Mouse (Mus musculus) c-Kit-positive CD71-positive TER-119-negative erythroid progenitor cells, embryonic 14.5 days (primary cell): ENCODE results near the gene Gpr143.
"Not testable (repeated sequence)": the region's sequence is repeated elsewhere in the genome, so short reads cannot be mapped to it uniquely, and the experiment has no call there.

ENCODE experiments used
- DNase-seq: peaks from one replicate; pipeline ENCODE4 v3.0.0-alpha.2; 2013; ENCODE audit warnings: low read depth

The Gpr143 gene

GRCm38 (mm10) chrX:152781720-152782403 is at the start of gene Gpr143:
Gpr143 (plus strand) TSS chrX:152781921.
- DNase-seq: no peak

- no peak for DNase-seq
Measured at GRCm38 (mm10) chrX:152735283-152735682, 46.4 kb upstream of the Gpr143 start.

- DNase-seq: no peak
Measured at GRCm38 (mm10) chrX:152738191-152738590, 43.5 kb upstream of the Gpr143 start.

- DNase-seq: no peak
Measured at GRCm38 (mm10) chrX:152738759-152739368, 42.9 kb upstream of the Gpr143 start.

- DNase-seq: no peak
Measured at GRCm38 (mm10) chrX:152743642-152744041, 38.1 kb upstream of the Gpr143 start.

- DNase-seq: no peak
Measured at GRCm38 (mm10) chrX:152745925-152746324, 35.8 kb upstream of the Gpr143 start.

GRCm38 (mm10) chrX:152755819-152756218 is 25.9 kb upstream of the Gpr143 start:
- no peak for DNase-seq

GRCm38 (mm10) chrX:152756293-152756692 is 25.4 kb upstream of the Gpr143 start:
- no peak for DNase-seq

GRCm38 (mm10) chrX:152762437-152762836 is 19.3 kb upstream of the Gpr143 start:
- no peak for DNase-seq

GRCm38 (mm10) chrX:152762855-152763254 is 18.9 kb upstream of the Gpr143 start:
- DNase-seq: no peak

- DNase-seq: no peak
Measured at GRCm38 (mm10) chrX:152764171-152764570, 17.6 kb upstream of the Gpr143 start.

- DNase-seq: no peak
Measured at GRCm38 (mm10) chrX:152768891-152769599, 12.7 kb upstream of the Gpr143 start, which contains the start of gene Shroom2. Shroom2 (minus strand) TSS chrX:152769465.

- DNase-seq: no peak
Measured at GRCm38 (mm10) chrX:152769600-152770157, 12.0 kb upstream of the Gpr143 start.

- no peak for DNase-seq
Measured at GRCm38 (mm10) chrX:152788129-152788528, 6.4 kb downstream of the Gpr143 start.

GRCm38 (mm10) chrX:152788611-152789010 is 6.9 kb downstream of the Gpr143 start:
- no peak for DNase-seq

GRCm38 (mm10) chrX:152805317-152805716 is 23.6 kb downstream of the Gpr143 start:
- no peak for DNase-seq

- no peak for DNase-seq
Measured at GRCm38 (mm10) chrX:152813339-152813738, 31.6 kb downstream of the Gpr143 start.

GRCm38 (mm10) chrX:152818996-152819395 is 37.3 kb downstream of the Gpr143 start:
- no peak for DNase-seq

GRCm38 (mm10) chrX:152831003-152831550 is 49.4 kb downstream of the Gpr143 start:
- not testable (repeated sequence) for DNase-seq

GRCm38 (mm10) chrX:152834940-152835339 is 53.2 kb downstream of the Gpr143 start:
- DNase-seq: not testable (repeated sequence)

GRCm38 (mm10) chrX:152855076-152855772 is 73.5 kb downstream of the Gpr143 start:
- no peak for DNase-seq
